Mouse (Mus musculus) urinary bladder, adult 2 months (tissue): Measurements from ENCODE around the gene Gbf1. TPM values are rescaled to one million over a fixed set of nuclear protein-coding genes. Genes with fewer than 3 reads are reported as not detected.
A peak's percentile ranks its signal among the peaks of the same experiment; 100 is the strongest.
"Not testable (repeated sequence)": the region's sequence is repeated elsewhere in the genome, so short reads cannot be mapped to it uniquely, and the experiment has no call there.

Experiments
- DNase-seq: peaks from one replicate; pipeline ENCODE4 v3.0.0; 2022; ENCODE audit warnings: low spot score
- polyA plus RNA-seq: library from polyadenylated mRNA; depleted of rRNA; stranded (reverse); fragments of >200 nt; gene quantifications from 2 replicates; pipeline ENCODE4 v1.2.3, GENCODE M21; 2012; rRNA removed

The Gbf1 gene
- 56.3 and 57.5 TPM in 2 replicates for polyA plus RNA-seq

DNA sequence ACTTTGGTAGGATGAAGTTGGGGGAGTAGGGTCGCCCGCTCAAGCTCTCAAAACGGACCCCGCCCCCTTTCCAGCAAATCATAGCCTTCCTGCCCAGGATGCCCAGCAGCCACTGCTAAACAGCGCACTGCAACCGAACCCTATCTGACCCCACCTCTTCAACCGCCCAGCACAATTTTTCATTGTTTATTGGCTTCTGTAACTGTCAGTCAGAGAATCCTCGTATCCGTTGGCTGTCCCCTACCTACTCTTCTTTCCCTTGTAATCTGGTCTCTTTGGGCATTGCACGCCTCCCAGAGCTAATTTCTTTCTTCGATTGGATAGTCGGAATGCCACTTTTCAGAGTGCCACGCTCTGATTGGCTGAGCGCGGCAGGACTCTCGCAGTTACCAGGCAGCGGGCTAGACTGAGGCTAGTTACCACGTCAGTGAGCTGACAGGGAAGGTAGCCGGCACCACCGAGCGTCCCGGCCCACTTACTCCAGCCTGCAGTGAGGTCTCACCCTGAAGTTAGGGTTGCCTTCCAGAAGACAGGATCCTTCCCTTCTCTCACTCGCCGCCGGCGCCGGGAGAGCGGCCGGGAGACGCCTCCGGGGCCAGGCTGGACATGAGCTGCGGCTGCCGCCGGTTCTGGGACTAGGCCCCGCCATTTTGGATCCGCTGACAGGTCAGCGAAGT lies at the start of gene Gbf1:
TSS of gene Gbf1 (plus strand) at position 383 of the 677 bp plus-strand sequence.
- DNase-seq: peak; percentile 83

DNA sequence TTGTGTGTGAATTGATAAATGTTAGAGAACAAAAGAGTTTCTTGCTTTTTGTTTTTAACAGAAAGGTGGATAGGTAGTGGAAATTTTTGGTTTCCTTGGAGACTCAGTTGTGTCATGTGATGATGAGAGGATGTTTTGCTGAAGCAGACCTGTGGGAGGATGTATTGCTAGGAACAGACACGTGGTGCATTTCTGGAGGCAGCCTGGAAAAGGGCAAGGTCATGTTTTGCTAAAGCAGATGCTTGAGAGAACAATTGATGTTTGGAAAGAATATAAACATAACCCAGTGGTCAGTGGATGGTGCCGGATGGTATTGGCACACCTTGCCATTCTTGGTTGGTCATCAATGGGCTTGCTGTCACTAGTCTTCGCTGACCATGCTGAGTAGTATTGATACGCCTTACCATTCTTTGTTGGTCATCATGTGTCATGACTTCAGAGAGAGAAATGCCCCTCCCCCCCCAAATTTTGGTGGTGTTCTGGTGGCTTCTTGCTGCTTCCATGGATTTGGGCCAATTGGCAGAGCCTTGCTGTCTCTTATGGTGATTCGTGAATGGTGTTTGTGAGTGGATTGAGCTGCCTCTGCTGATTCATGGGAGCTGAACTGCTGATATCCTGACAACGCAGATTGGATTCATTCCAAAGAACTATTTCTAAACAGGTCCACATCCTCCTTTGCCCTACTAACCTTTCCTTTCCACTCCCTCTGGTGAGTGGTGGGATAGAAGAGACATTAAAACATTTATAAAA lies 48.7 kb upstream of the Gbf1 start:
- no peak for DNase-seq

DNA sequence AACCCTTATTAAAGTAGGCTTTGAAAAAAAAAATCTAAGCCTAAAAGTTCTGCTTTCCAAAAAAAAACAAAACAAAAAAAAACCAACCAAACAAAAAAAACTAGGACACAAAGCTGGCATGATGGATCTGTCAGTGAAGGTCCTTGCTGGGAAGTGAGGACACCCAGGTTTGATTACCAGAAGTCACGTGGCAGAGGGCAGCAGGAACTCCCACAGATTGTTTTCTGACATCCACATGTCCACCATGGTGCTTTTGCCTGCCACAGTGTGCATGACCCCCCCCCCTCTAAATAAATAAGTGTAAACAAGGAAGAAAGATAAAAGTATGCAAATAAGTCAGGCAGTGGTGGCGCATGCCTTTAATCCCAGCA lies 48.1 kb upstream of the Gbf1 start:
- DNase-seq: no peak

DNA sequence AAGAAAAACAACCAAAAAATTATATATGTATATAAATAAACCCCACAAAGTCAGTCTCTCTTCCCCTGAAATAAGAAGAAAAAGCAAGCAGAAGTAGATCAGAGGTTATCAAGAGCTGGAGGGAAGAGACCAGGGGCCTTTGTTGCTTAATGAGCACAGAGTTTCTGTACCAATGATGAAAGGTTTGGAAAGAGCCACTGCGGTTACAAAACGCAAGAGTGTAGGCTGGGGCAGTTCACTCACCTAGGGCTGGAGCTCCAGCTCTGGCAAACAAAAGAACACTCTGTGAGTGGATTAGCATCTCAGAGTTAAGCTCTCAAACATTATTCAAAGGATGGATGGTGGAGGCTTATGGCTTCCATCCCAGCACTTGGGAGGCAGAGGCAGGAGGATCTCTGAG lies 42.1 kb upstream of the Gbf1 start:
- DNase-seq: no peak

DNA sequence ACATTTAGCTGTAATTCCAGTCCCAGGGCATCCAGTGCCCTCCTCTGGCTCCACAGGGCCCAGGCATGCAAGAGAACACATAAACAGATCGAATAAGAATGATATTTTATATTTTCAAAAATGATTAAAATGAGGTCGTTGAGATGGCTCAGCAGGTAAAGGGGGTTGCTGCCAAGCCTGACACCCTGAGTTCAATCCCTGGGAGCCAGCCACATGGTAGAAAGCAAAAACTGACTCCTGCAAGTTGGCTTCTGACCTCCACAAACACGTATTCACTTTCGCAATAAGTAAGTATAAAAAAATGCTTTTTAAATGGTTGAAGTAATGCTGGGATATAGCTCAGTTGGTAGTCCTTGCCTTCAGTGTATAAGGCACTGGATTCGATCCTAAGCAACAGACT lies 41.5 kb upstream of the Gbf1 start:
- DNase-seq: no peak

DNA sequence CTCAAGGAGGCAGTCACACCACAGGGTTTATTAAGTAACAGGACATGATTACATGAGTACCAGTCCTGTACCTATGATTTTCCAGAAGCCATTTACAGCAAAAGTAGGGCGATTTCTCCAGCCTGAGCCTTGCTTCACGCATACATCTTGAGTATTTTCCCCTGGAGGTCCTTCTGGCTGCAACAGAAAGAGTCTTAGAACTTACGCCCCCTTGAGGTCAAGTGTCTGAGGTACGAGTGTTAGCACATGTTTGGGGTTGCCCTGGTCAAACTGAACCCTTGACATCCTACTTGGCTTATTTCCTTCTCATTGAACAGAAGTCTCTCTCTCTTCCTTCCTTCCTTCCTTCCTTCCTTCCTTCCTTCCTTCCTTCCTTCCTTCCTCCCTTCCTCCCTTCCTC lies 37.7 kb upstream of the Gbf1 start:
- DNase-seq: no peak

DNA sequence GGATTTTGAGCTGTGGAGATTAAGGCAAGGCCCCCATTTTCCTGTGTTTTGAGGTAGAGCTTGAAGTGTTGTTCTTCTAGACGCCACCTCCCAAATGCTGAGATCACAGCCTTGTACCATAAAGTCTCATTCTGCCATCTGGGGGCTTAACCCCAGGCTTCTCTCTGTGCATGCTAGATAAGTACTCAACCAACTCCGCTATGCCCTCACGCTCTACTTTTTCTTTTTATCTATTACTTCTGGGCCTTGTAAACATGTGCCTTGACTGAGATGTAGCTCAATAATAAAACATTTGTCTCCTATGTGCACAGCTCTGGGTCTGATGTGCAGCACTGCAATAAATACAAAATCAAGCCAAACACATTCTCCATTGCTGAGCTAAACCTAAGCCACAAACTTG lies 32.9 kb upstream of the Gbf1 start:
- DNase-seq: no peak

DNA sequence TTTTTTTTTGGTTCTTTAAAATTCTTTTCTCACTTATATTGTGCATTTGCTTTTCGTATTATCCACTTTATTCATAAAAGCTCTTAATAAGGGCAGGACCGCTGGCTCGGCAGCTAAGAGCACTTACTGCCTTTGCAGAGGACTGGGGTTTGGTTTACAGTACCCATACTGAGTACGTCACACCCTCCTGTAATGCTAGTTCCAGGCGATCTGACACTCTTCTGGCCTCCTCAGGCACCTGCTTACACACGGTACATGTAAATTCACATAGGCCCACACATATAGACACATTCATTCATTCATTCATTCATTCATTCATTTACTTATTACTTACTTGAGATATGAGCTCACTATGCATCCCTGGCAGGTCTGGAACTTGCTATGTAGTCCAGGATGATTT lies 31.4 kb upstream of the Gbf1 start:
- no peak for DNase-seq

DNA sequence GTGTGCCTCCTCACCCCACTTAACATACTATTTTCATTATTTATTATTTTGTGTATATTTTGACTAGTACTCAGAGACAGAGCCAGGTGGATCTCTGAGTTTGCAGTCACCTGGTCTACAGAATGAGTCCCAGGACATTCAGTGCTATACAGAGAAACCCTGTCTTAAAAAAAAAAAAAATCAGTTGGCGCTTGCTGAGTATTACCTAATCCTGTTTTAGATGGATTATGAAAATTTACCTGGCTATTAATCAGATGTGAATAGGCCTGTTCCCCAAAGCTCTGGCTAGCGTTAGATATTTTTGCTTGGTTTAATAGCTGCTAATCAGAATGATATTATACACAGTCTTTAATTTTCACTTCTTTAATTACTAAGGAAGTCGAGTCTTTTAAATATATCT lies 28.4 kb upstream of the Gbf1 start:
- DNase-seq: no peak

DNA sequence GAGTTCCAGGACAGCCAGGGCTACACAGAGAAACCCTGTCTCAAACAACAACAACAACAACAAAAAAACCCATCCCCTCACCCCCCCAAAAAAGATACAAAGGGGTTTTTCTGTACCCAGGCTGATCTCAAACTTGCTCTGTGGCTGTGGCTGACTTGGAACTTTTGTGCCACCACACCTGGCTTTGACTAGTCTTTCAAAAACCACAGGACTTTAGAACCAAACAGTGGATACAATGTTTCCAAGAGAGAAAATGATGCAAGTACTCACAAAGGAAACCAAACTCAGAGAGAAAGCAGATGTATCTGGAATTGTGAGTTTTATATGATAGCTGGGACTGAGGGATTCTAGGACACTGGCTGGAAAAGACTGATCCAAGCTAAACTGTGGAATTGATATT lies 27.7 kb upstream of the Gbf1 start:
- no peak for DNase-seq

DNA sequence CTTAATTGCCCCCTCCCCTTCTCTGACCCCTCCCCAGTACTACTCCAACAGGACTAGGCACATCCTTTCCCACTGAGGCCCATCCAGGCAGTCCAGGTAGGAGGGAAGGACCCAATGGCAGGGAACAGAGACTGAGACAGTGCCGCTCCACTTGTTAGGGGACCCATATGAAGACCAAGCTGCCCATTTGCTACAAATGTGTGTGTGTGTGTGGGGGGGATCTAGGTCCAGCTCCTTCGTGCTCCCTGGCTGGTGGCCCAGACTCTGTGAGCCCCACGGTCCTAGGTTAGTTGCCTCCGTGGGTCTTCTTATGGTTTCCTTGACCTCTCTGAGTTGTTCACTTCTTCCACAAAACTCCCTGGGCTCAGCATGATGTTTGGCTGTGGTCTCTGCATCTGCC lies 26.0 kb upstream of the Gbf1 start:
- DNase-seq: no peak

DNA sequence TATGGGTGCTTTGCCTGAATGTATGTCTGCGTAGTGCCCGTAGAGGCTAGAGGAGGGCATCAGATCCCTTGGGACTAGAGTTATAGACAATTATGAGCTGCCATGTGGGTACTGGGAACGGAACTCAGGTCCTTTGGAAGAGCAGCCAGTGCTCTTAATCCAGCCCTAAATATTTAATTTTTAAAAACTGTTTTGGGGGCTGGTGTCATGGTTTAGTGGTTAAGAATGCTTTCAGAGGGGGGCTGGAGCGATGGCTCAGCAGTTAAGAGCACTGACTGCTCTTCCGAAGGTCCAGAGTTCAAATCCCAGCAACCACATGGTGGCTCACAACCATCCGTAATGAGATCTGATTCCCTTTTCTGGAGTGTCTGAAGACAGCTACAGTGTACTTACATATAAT lies 22.6 kb upstream of the Gbf1 start:
- not testable (repeated sequence) for DNase-seq

DNA sequence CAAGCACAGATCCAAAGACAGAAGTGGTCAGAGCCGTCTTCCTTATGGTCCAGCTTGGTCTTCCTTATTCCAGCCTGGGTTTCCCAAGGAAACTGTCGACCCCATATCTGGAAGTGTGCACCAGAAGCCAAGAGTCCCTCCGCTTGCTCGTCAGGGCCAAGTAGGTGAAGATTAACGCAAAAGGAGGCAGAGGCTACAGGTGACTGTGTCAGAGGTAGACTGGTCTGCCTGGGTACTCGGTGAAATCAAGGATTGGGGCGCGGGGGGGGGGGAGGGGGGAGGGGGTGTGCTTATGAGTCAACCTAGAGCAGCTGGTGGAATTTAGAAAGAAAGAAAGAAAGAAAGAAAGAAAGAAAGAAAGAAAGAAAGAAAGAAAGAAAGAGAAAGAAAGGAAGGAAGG lies 21.0 kb upstream of the Gbf1 start:
- no peak for DNase-seq

DNA sequence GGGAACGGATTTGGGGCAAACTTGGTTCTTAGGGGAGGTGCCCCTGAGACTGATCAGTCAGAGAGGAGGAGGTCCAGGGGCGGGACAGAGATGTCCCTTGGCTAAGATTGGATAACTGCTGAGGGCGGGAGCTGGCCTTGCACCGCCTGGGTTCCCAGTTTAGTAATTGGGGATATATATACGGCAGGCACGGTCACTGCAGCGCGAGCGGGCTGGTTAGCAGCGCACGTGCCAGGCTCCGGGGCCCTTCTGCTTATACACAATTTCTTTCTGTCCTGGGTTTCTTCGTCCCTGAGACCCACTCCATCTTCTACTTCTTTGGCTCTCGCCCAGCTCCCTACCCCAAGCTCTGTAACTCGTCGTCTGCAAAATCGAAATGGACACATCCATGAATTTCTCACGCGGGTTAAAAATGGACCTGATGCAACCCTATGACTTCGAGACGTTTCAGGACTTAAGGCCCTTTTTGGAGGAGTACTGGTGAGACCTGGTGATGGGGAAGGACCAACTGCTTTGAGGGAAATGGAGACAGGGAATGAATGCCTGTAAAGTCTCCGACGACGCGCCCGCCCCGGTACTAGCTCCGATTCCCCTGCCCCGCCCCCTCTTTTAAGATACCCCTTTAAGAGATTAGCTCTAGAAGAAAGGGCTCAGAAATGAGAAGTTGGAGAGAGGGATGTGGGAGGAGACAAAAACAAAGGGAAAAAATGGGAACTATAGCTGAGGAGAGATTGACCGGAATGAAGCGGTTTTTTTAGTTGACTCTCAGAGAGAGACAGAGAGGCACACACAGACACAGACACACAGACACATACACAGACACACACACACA lies 20.4 kb upstream of the Gbf1 start, which contains the start of gene Elovl3:
TSS of gene Elovl3 (plus strand) at position 204 of the 832 bp plus-strand sequence.
- DNase-seq: no peak

DNA sequence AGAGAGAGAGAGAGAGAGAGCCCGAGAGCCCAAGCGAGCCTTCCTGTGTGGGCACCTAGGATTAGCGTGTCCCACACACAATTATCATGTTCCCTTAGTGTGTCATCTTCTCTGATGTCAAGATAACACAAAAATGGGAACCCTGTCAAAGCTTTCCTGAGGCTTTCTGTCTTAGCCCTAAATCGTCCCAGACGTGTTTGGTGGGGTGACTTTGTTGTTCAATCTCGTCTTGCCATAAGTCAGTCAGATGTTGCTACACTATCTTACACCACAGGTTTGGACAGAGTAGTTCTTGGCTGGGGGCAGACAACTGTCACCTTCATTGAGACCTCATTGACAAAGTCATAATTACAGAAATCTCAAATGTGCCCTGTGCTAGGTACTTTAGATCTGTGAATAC lies 19.7 kb upstream of the Gbf1 start:
- DNase-seq: no peak

DNA sequence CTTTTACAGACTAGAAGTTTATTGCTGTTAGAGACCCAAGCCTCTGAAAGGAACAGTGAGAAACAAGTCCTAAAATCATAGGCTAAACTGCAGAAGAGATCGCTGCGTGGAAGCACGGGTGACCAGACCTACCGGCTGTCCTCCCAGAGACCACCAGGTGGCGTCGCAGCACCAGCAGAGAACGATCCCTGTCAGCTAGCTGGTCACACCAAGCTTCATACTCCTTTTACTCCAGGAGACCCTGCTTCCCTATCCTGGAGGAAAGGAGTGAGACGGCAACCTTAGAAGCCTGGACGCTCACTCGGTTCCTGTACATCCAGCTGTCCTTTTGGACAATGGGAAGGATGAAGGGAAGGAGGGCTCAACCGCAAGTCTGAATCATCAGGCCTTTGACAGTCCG lies 17.0 kb upstream of the Gbf1 start:
- peak; percentile 77 for DNase-seq

DNA sequence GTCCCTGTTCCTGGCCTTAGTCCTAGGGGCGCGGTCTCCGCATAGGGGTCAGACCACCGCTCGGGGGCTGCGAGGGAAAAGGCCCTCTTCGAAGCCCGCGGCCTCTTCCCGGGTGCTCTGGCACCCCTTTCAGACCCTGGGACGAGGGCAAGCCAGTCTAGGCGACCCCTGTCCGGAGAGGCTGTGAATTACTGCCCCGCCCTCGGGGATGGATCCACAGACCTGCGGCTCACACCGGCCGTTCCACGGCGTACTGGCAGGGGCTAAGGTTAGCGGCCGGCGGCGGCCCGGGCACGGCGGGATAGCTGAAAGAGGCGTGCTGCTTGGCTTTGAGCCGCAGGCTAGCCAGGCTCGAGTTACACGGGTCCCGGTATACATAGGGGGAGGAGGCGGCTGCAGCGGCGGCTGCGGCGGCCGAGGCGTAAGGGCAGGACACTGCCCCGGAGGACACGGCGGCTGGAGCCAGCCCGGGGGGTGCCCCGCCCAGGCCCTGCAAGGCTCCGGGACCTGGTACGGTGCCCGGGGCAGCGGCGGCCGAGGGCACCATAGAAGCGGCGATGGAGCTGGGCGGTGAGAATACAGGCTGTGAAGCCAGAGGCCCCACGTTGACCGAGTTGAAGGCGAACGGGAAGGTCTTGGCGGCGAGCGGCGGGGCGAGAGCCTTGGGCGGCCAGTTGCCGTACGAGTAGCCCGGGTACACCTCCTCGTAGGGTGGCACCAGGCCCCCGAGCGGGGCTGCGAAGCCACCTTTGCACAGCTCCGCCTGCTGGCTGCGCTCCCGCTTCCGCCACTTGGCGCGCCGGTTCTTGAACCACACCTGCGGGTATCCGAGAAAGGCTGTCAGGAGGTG lies 16.3 kb upstream of the Gbf1 start:
- DNase-seq: peak; percentile 54

DNA sequence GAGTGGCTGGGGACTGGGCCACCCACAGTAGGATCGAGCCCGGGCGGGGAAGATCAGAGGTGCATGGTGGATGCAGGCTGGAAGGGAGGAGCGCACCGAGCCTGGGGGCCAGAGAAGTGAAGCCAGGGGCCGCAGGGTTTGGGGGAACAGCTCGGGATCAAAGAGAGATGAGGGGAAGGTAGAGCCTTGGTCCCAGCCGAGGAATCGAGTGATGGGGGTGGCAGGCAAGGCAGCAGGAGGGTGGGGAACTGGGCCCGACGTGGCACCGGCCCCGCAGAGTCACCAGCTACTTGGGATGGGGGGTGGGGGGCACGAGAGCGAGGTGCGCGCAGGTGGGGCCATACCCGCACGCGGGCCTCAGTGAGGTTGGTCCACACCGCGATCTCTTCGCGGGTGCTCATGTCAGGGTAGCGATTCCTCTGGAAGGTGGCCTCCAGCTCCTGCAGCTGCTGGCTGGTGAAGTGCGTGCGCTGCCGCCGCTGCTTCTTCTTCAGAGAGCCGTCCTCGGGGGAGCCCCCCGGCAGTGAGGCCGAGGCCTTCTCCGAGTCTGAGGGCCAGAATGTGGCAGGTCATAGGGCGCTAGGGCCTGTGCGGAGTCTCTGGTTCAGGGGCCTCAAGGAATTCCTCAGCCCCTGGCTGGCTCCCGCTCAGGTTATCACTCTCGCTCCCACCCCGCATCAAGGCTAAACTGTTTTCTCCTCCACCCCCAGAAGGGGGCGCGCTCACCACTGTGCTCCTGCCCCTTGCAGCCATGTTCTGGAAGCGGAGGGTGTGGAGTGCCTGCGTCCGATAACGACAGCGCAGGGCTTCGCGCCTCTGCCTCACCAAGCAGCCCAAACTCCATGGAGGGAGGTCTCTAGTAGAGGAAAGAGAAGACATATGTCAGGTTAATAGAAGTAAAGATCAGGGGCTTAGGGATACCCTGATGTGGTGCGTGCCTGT lies 15.4 kb upstream of the Gbf1 start:
- peak; percentile 65 for DNase-seq

DNA sequence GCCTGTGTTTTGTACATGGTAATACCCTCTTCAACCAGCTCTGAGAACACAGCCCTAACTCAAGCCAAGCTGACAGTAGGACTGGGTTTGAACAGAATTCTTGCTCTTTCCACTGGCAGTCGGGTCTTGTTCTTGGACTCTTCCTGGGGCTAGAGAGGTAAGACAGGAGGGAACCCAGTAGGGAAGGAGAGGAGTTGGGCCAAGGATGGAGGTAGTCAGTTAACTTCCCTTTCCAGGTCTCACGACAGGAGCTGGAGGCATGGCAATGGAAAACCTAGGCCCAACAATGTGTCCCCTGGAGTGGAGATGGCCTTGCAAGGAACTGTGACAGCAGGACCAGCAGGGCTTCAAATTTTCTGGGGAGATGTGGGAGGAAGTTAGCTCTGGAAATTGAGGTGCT lies 12.0 kb upstream of the Gbf1 start:
- no peak for DNase-seq

DNA sequence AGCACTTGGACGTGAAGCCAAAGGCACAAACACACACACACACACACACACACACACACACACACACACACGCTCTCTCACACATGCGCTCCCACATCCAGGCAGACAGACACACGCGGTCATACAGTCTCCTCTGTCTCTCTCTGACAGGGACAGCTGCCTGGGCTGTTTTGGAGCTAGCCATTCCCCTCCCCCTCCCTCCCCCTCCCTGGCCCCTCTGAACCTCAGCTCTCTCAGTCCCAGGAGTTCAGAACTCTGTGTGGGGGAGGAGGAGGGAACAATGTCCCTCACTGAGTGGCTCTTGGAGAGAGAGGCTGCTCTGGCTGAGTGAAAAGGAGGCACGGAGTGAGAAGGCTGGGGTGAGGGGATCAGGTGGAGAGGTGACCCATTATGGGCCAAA lies 11.2 kb upstream of the Gbf1 start:
- DNase-seq: no peak
